14 mouse cellular contexts compared by ENCODE assay signal in the genomic region with DNA sequence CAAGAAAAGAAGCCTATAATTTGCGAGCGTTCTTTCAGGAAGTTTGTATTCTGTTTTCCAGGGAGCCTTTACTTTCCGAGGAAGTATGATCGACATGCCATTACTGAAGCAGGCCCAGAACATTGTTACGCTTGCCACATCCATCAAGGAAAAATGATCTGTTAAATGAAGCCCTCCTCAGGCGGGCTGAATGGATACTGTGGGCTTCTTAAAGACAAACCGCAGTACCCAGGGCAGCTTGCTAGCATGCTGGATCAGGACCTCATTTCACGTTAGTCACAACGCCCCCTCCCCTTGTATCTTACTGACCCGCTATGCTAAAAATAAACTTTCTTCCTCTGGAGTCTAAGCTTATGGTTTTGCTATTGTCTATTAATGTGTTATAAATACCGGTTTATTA. TPM values are rescaled to one million over a fixed set of nuclear protein-coding genes. Genes with fewer than 3 reads are reported as not detected.
"Had no signal": no experiment of that assay in that cellular context is flagged by ENCODE, and none has a peak within 500 bp of the region (broad histone marks: within the 10 kb centered on the region; RNA-seq: fewer than 3 reads in every experiment).

No protein-coding gene starts in this region.

- H3K9me3 ChIP-seq: liver, embryonic 13.5 days; midbrain, embryonic 10.5 days; neural tube, embryonic 13.5 days had no signal

- H3K36me3 ChIP-seq: limb, embryonic 12.5 days; liver, embryonic 13.5 days; neural tube, embryonic 13.5 days had no signal

- H3K9ac ChIP-seq: limb, embryonic 12.5 days; liver, embryonic 13.5 days; neural tube, embryonic 13.5 days had no signal

- H3K4me2 ChIP-seq: limb, embryonic 12.5 days; liver, embryonic 13.5 days; neural tube, embryonic 13.5 days had no signal

- ATAC-seq: midbrain, embryonic 16.5 days had no signal

- H3K27ac ChIP-seq: layer of hippocampus, adult 2 months; limb, embryonic 12.5 days; liver, embryonic 13.5 days; neural tube, embryonic 13.5 days; stomach, postnatal 0 days had no signal

- DNase-seq: kidney, postnatal 10 days; kidney, postnatal 4 days; liver; liver, embryonic 13.5 days; lung, adult 18-20 months; thymus, postnatal 4 days had no signal

- H3K4me3 ChIP-seq: layer of hippocampus, adult 2 months; limb, embryonic 12.5 days; liver, embryonic 13.5 days; neural tube, embryonic 13.5 days had no signal

RNA-seq across cellular contexts. Expression of a gene that starts 49.0 kb away (rescaled TPM):
- polyA plus RNA-seq: kidney, embryonic 14.5 days; liver, embryonic 13.5 days; lung, embryonic 16.5 days; stomach, postnatal 0 days had no signal
